Comparison of ENCODE assay signal across 8 mouse cellular contexts in genomic region chr2:93013415-93014092, GRCm38 (mm10). TPM values are rescaled to one million over a fixed set of nuclear protein-coding genes. Genes with fewer than 3 reads are reported as not detected.
A peak's percentile ranks its signal among the peaks of the same experiment; 100 is the strongest.
DNase-seq lines count a peak whose midpoint lies in the region; ATAC-seq and TF ChIP-seq lines count a peak whose summit lies in the region.

No protein-coding gene starts in this region.

- H3K4me2 ChIP-seq in heart, embryonic 12.5 days = peak overlapping the region; percentile 93
- peak overlapping the region; percentile 97; the same call in 1 of the 2 replicates for H3K4me2 ChIP-seq in embryonic facial prominence, embryonic 11.5 days (ENCODE audit: low read depth, low read length)
- peak overlapping the region; percentile 100 for H3K4me2 ChIP-seq in intestine, postnatal 0 days (replicated peaks; ENCODE audit: low read depth)
- H3K4me2 ChIP-seq in midbrain, embryonic 12.5 days (replicated peaks) = peak overlapping the region; percentile 100; the same call in 1 of the 2 replicates

- WGBS in heart, embryonic 12.5 days = 59% methylated on average over 8 of the region's 8 CpGs
- WGBS in embryonic facial prominence, embryonic 11.5 days = 58% methylated on average over 8 of the region's 8 CpGs
- 51% methylated on average over 8 of the region's 8 CpGs for WGBS in intestine, postnatal 0 days
- WGBS in midbrain, embryonic 12.5 days = 61% methylated on average over 8 of the region's 8 CpGs

- intact Hi-C loops in heart, postnatal 36 days (cut with DNase I) = no loop called here

- H3K9me3 ChIP-seq in heart, embryonic 12.5 days (replicated peaks) = no peaks in the 10 kb centered on the region
- H3K9me3 ChIP-seq in embryonic facial prominence, embryonic 11.5 days (replicated peaks; ENCODE audit: control insufficient read depth, low read length) = no peaks in the 10 kb centered on the region
- no peaks in the 10 kb centered on the region for H3K9me3 ChIP-seq in intestine, postnatal 0 days (ENCODE audit: control insufficient read depth)
- no peaks in the 10 kb centered on the region for H3K9me3 ChIP-seq in midbrain, embryonic 12.5 days

- H3K27me3 ChIP-seq in heart, embryonic 12.5 days (replicated peaks) = no peaks in the 10 kb centered on the region
- H3K27me3 ChIP-seq in embryonic facial prominence, embryonic 11.5 days (ENCODE audit: control insufficient read depth, insufficient read depth, low read length) = no peaks in the 10 kb centered on the region
- no peaks in the 10 kb centered on the region for H3K27me3 ChIP-seq in intestine, postnatal 0 days (replicated peaks; ENCODE audit: control insufficient read depth, insufficient read depth, low read length)
- H3K27me3 ChIP-seq in midbrain, embryonic 12.5 days = peaks cover 10% of the 10 kb centered on the region; the same call in 1 of the 2 replicates

- peaks cover 30% of the 10 kb centered on the region for H3K36me3 ChIP-seq in heart, embryonic 12.5 days
- H3K36me3 ChIP-seq in embryonic facial prominence, embryonic 11.5 days (replicated peaks; ENCODE audit: control insufficient read depth, insufficient read depth, low read depth, low read length) = no peaks in the 10 kb centered on the region
- H3K36me3 ChIP-seq in intestine, postnatal 0 days (ENCODE audit: control insufficient read depth, insufficient read depth) = peaks cover 13% of the 10 kb centered on the region; the same call in 1 of the 2 replicates
- no peaks in the 10 kb centered on the region for H3K36me3 ChIP-seq in midbrain, embryonic 12.5 days

- peak overlapping the region; percentile 83 for H3K9ac ChIP-seq in heart, embryonic 12.5 days
- peak overlapping the region; percentile 73 for H3K9ac ChIP-seq in embryonic facial prominence, embryonic 11.5 days (replicated peaks; ENCODE audit: low read length)
- peak overlapping the region; percentile 70; the same call in 1 of the 2 replicates for H3K9ac ChIP-seq in intestine, postnatal 0 days (ENCODE audit: low read depth, low read length)
- no peak overlapping the region for H3K9ac ChIP-seq in midbrain, embryonic 12.5 days (replicated peaks)

- no peak for TF ChIP-seq CTCF in intestine, postnatal 0 days (IDR thresholded peaks at IDR 0.05; ENCODE audit: low read depth)

- DNase-seq in heart, postnatal 36 days = no peak
- DNase-seq in embryonic facial prominence, embryonic 11.5 days (ENCODE audit: low spot score) = no peak
- no peak for DNase-seq in thymus, postnatal 4 days
- no peak for DNase-seq in right cerebral cortex, postnatal 36 days (ENCODE audit: low spot score in 2 of 2)

- peak overlapping the region; percentile 87 for H3K27ac ChIP-seq in heart, embryonic 12.5 days (ENCODE audit: poor library complexity, severe bottlenecking)
- peak overlapping the region; percentile 73 for H3K27ac ChIP-seq in embryonic facial prominence, embryonic 11.5 days (replicated peaks; ENCODE audit: low read depth, low read length)
- peak overlapping the region; percentile 82 for H3K27ac ChIP-seq in intestine, postnatal 0 days (ENCODE audit: low read depth, low read length)
- H3K27ac ChIP-seq in midbrain, embryonic 12.5 days (replicated peaks) = peak overlapping the region; percentile 40; the same call in 1 of the 2 replicates

- H3K4me1 ChIP-seq in heart, embryonic 12.5 days (replicated peaks) = peaks cover 29% of the 10 kb centered on the region
- peaks cover 9% of the 10 kb centered on the region for H3K4me1 ChIP-seq in embryonic facial prominence, embryonic 11.5 days (ENCODE audit: control insufficient read depth, insufficient read depth, low read length)
- H3K4me1 ChIP-seq in intestine, postnatal 0 days (replicated peaks; ENCODE audit: control insufficient read depth, insufficient read depth, low read length) = peaks cover 9% of the 10 kb centered on the region; the same call in 1 of the 2 replicates
- peaks cover 21% of the 10 kb centered on the region for H3K4me1 ChIP-seq in midbrain, embryonic 12.5 days

- peak overlapping the region; percentile 70 for H3K4me3 ChIP-seq in heart, embryonic 12.5 days
- H3K4me3 ChIP-seq in embryonic facial prominence, embryonic 11.5 days (ENCODE audit: low read depth, low read length) = peak overlapping the region; percentile 57; the same call in 1 of the 2 replicates
- H3K4me3 ChIP-seq in intestine, postnatal 0 days (ENCODE audit: low read depth, low read length) = peak overlapping the region; percentile 64
- no peak overlapping the region for H3K4me3 ChIP-seq in midbrain, embryonic 12.5 days

- peak; percentile 26 for ATAC-seq in heart, embryonic 12.5 days (ENCODE audit: insufficient number of reproducible peaks, low FRiP score)
- ATAC-seq in embryonic facial prominence, embryonic 11.5 days (replicated peaks; ENCODE audit: insufficient number of reproducible peaks, low FRiP score, low TSS enrichment, low read depth) = peak; percentile 30; the same call in 1 of the 2 replicates
- no peak for ATAC-seq in intestine, postnatal 0 days
- ATAC-seq in midbrain, embryonic 12.5 days (ENCODE audit: low FRiP score, low read depth) = no peak
- ATAC-seq in cerebellum, adult (ENCODE audit: insufficient number of reproducible peaks, low FRiP score, low TSS enrichment) = no peak

RNA-seq across cellular contexts. Expression of gene Prdm11, which starts 32.4 kb away (rescaled TPM):
- polyA plus RNA-seq in heart, embryonic 12.5 days (2016; fragmentation: Nextera tagmentation; extraction: Ambion mirVana) = 5.6 and 5.8 TPM in 2 replicates
- total RNA-seq in heart, postnatal 36 days (2021) = 10 to 100 TPM in 1 of 2 experiments, 1 to 10 TPM in 1; 8.8 to 10.4 TPM
- 1.8 and 2.7 TPM in 2 replicates for polyA plus RNA-seq in embryonic facial prominence, embryonic 11.5 days (2014; fragmentation: Nextera tagmentation; extraction: Ambion mirVana)
- 2.3 and 2.6 TPM in 2 replicates for polyA plus RNA-seq in intestine, postnatal 0 days (2015; fragmentation: Nextera tagmentation; extraction: Ambion mirVana)
- 2.0 and 3.4 TPM in 2 replicates for polyA plus RNA-seq in midbrain, embryonic 12.5 days (2016; fragmentation: Nextera tagmentation; extraction: Ambion mirVana)

Comparison
In these comparisons a context has a peak if more than half of its experiments do, and no peak if none do; other contexts are left out.
1. ATAC-seq: peak in heart, embryonic 12.5 days (single experiment) and embryonic facial prominence, embryonic 11.5 days (single experiment); none in intestine, postnatal 0 days (single experiment), midbrain, embryonic 12.5 days (single experiment) and cerebellum, adult (single experiment).
2. Peak in every context shown above with its lines, with median percentiles within 50 percentile points of each other: H3K27ac ChIP-seq and H3K4me2 ChIP-seq.